Mouse (Mus musculus): ENCODE measurements at regions not wholly inside any gene's neighbourhood (a gene's known extent, or its start where the extent isn't known, plus 50 kb on each side); places are given as distances from the start of the nearest gene placed in this dataset.
A peak's percentile ranks its signal among the peaks of the same experiment; 100 is the strongest.

DNA sequence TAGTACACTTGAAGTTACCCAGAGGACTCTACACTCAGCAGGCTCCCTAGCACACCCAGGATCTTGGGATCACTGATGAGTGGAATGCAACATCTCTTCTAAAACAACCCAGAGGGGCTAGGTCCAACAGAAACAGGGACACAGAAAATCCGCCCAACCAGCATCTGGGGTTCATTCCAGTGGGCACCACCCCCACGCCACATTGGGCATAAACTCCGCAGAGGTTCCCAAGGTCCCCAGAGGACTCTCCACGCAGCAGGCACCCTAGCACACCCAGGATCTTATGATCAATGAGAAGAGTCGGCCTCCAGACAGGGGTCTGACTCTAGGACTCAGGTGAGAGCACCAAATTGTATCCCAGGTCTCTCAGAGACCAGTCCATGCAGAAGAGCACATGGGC lies 1236.9 kb upstream of the B3galt2 start:
- no peak for DNase-seq

- DNase-seq = no peak
Measured at GRCm38 (mm10) chr1:142422711-142423110, 1217.8 kb upstream of the B3galt2 start.

GRCm38 (mm10) chr1:142433300-142433699 lies 1207.2 kb upstream of the B3galt2 start:
- no peak for DNase-seq

DNA sequence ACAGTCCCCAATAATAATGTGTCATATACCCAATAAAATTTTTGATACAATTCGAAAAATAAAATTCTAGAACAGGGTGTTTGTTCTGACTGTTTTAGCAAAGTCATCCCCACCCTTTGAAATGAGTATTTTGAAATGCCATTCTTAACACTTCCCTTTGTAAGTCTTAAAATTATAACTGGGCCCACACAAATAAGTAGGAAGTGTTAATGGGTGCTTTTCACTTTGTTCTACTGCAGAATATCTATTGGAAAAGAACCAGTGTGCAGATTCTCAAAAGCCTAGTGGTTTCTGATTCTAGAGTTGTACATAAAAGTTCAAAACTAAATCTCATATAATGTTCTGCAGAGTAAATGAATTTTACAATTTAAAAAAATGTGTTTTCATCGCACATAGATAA lies 1198.9 kb upstream of the B3galt2 start:
- DNase-seq = peak; percentile 9

DNA sequence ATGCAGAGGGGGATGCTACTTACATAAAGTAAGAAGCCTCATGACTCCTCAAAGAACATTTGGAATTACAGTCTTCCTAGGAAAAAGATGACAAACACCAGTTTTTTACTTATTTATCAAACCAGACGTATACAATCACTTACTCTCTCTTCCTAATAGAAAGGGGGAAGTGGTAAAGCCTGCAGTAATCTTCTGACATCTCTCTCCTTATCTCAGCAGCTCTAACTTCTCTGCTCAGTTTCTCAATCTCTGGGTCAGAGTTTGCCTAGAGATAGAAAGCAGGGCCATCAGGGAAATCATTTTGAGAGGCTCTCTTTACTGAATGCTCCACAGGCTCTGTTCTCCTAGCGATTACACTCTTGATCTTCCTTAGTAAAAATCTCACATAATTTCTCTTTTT lies 1172.2 kb upstream of the B3galt2 start:
- DNase-seq = no peak

- no peak for DNase-seq
Measured at GRCm38 (mm10) chr1:142470114-142470513, 1170.3 kb upstream of the B3galt2 start.

All from right cerebral cortex, adult 18-20 months (tissue).